Mouse (Mus musculus) limb, embryonic 14.5 days (tissue): ENCODE measurements around the gene 4930455H04Rik. TPM values are rescaled to one million over a fixed set of nuclear protein-coding genes. Genes with fewer than 3 reads are reported as not detected.

ENCODE experiments used
- ATAC-seq: fragments of 200-750 bp; cut with Nextera tagmentation; 2 replicates; pipeline ENCODE4 v1.8.0; 2017; ENCODE audit warnings: low read depth, moderate number of reproducible peaks, moderate TSS enrichment; ENCODE audit not compliant: low FRiP score
- DNase-seq: peaks from one replicate; pipeline ENCODE4 v3.0.0-alpha.2; 2015; ENCODE audit warnings: low spot score
- H3K27ac ChIP-seq: fragments of 300-500 bp; sonication (generic); replicated peaks from 2 replicates; pipeline ENCODE4 v1.5.1; 2014; ENCODE audit warnings: low read depth, mild to moderate bottlenecking, low read length, moderate library complexity, mixed read lengths
- H3K27me3 ChIP-seq: fragments of 300-500 bp; sonication (generic); 2 replicates; pipeline ENCODE4 v1.6.1; 2014; ENCODE audit warnings: low read length, mixed read lengths; ENCODE audit not compliant: control insufficient read depth, insufficient read depth
- H3K36me3 ChIP-seq: fragments of 300-500 bp; sonication (generic); 2 replicates; pipeline ENCODE4 v1.6.1; 2014; ENCODE audit warnings: mild to moderate bottlenecking, low read length, moderate library complexity, mixed read lengths; ENCODE audit not compliant: control insufficient read depth, insufficient read depth
- H3K4me1 ChIP-seq: fragments of 300-500 bp; sonication (generic); 2 replicates; pipeline ENCODE4 v1.6.1; 2014; ENCODE audit warnings: antibody characterized with exemption, low read length, mixed read lengths; ENCODE audit not compliant: control insufficient read depth, insufficient read depth
- H3K4me2 ChIP-seq: fragments of 300-500 bp; sonication (generic); replicated peaks from 2 replicates; pipeline ENCODE4 v1.6.1; 2014; ENCODE audit warnings: low read depth, mild to moderate bottlenecking, low read length, moderate library complexity; ENCODE audit not compliant: severe bottlenecking
- H3K4me3 ChIP-seq: fragments of 300-500 bp; sonication (generic); replicated peaks from 2 replicates; pipeline ENCODE4 v1.5.1; 2014; ENCODE audit warnings: low read length
- H3K9ac ChIP-seq: fragments of 300-500 bp; sonication (generic); 2 replicates; pipeline ENCODE4 v1.6.1; 2014; ENCODE audit warnings: mild to moderate bottlenecking, low read depth, low read length, moderate library complexity; ENCODE audit not compliant: severe bottlenecking
- H3K9me3 ChIP-seq: fragments of 300-500 bp; sonication (generic); 2 replicates; pipeline ENCODE4 v1.6.1; 2016; ENCODE audit warnings: low read length; ENCODE audit not compliant: control insufficient read depth
- POLR2A ChIP-seq: fragments of 200-500 bp; IDR thresholded peaks from 2 replicates; pipeline ENCODE4 v1.8.0; 2012; ENCODE audit warnings: inconsistent platforms, mild to moderate bottlenecking, moderate library complexity, borderline replicate concordance; ENCODE audit not compliant: insufficient read depth, insufficient read length; ENCODE audit errors: extremely low read depth
- WGBS: fragments of 180-500 bp; shearing (Covaris S2); extraction: QIAGEN DNeasy Blood & Tissue Kit; methylation state at CpG from one replicate; pipeline ENCODE4 v1.1.7; 2014; 5-methylcytosine and 5-hydroxymethylcytosine counted together
- polyA plus RNA-seq, 2 experiments: library from polyadenylated mRNA; depleted of rRNA in 1 of 2; stranded (reverse) in 1 of 2; unstranded in 1 of 2; fragments of >200 nt; fragmentation: Nextera tagmentation in 1 of 2; extraction: Ambion mirVana in 1 of 2; gene quantifications; 2 replicates each; pipeline versions ENCODE4 v1.2.1 to v1.2.3; 2012 to 2014

The 4930455H04Rik gene
- polyA plus RNA-seq, 2 experiments: not detected

DNA sequence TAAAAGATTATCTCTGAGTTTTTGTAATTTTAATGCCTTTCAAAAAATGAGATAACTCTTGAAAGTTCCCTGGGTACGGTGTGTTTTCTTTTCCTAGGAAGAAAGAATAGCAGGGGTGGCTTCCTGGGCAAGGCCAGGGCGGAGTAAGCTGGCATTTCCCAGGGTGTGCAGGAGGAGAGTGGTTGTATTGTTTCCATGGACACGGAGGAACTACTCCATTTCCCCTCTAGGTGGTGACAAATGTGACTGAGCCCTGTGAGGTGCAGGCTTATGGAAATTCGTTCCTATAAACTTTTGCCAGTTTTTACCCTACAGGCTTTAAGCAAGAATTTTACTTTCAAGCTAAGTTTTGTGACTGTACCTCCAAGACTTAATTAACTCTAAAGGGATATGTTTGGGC is 1.8 kb upstream of the 4930455H04Rik start:
- Histone ChIP-seq H3K4me1 (peaks cover 6% of the 10 kb centered on the region), H3K36me3 (no peaks in the 10 kb centered on the region), H3K4me3 (no peak overlapping the region), H3K9me3 (no peaks in the 10 kb centered on the region), H3K27me3 (no peaks in the 10 kb centered on the region), H3K4me2 (no peak overlapping the region), H3K27ac (no peak overlapping the region), H3K9ac (no peak overlapping the region)
- WGBS: 36% methylated on average over 4 of the region's 4 CpGs
- no peak for TF ChIP-seq POLR2A
- DNase-seq: peak; percentile 82
- peak; percentile 80 for ATAC-seq

DNA sequence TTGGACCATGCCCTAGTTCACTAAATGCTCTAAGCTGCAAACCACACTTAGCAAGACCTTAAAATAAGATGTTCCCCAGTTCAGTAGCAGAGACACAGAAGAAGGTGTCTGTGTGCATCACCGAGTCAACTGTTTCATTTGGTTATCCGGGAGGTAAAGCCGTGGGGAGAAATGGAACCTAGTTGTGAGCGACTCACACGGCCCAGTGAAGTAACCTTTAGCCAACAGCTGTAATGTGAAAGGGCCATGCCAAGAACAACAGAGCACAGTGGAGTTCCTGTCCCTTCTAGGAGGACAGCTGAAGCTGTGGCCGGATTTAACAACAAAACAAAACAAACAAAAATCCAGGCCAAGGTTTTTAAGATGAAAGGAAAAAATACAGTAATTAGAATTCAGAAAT is 1.3 kb upstream of the 4930455H04Rik start:
- H3K4me3 ChIP-seq: peak overlapping the region; percentile 39
- no peaks in the 10 kb centered on the region for H3K27me3 ChIP-seq
- ATAC-seq: peak; percentile 35; the same call in 1 of the 2 replicates
- H3K27ac ChIP-seq: peak overlapping the region; percentile 65
- peak overlapping the region; percentile 60; the same call in 1 of the 2 replicates for H3K4me2 ChIP-seq
- no peaks in the 10 kb centered on the region for H3K9me3 ChIP-seq
- TF ChIP-seq POLR2A: no peak
- 50% methylated on average over 6 of the region's 6 CpGs for WGBS
- H3K36me3 ChIP-seq: no peaks in the 10 kb centered on the region
- H3K4me1 ChIP-seq: peaks cover 6% of the 10 kb centered on the region
- DNase-seq: peak; percentile 52
- no peak overlapping the region for H3K9ac ChIP-seq

DNA sequence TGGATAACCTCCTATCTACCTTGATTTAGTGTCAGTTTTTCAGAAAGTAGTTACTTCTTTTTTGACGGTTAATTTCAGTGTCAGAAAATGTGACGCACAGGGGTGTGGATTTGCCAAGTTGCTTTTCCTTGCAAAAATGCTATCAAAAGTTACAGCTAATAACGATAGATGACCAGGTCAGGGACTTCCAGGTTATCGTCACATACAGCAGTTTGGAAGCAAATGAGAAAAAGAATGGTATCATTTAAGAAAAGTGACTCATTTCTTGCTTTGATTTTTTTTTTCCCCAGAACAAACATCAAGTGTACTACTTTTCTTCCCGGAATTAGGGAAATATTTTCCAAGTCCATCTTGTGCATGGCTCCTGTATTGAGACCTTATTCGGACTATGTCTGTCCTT is 631 bp upstream of the 4930455H04Rik start:
- Histone ChIP-seq H3K9me3 (no peaks in the 10 kb centered on the region), H3K9ac (no peak overlapping the region), H3K27me3 (no peaks in the 10 kb centered on the region), H3K4me2 (peak overlapping the region; percentile 60; the same call in 1 of the 2 replicates), H3K36me3 (no peaks in the 10 kb centered on the region), H3K4me3 (peak overlapping the region; percentile 39; the same call in 1 of the 2 replicates), H3K27ac (no peak overlapping the region), H3K4me1 (peaks cover 6% of the 10 kb centered on the region)
- no peak for TF ChIP-seq POLR2A
- WGBS: 76% methylated on average over 6 of the region's 6 CpGs
- DNase-seq (no peak), ATAC-seq (no peak)

DNA sequence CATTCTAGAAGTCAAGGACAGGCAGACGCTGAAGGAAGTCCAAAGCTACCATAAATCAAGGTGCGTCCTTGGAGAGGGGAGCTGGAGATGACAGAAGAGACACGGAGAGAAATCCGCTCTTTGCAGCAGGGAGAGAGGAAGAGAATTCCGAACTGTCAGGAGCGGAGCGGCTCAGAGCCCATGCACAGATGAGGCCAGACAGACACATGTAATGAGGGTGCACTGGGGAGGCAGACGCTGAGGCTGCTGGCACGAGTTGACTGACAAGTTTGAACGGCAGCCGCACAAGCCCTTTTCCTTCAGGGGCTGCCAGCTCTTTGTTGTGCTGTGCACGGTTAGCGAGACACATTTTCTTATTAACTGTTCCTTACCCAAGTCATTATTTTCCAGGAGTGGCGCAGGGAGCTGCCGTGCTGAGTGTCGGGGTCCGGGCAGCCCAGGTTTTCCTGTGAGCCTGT is 502 bp downstream of the 4930455H04Rik start, which contains the start of gene Palmd:
Gene Palmd, minus strand, starts transcription at position 448 of the 458 bp plus-strand sequence.
- no peaks in the 10 kb centered on the region for H3K36me3 ChIP-seq
- DNase-seq (peak; percentile 67), ATAC-seq (peak; percentile 77)
- peak within 1 kb of the TSS; percentile 39 for H3K4me3 ChIP-seq
- peak within 1 kb of the TSS; percentile 58 for H3K9ac ChIP-seq
- 0 out of 2 replicates have a peak, but pooled peaks have one; percentile 35 for TF ChIP-seq POLR2A
- H3K4me2 ChIP-seq: peak within 1 kb of the TSS; percentile 60
- H3K9me3 ChIP-seq: no peaks in the 10 kb centered on the region
- no peaks in the 10 kb centered on the region for H3K27me3 ChIP-seq
- H3K27ac ChIP-seq: no peak within 1 kb of the TSS; the same call in 1 of the 2 replicates
- peaks cover 6% of the 10 kb centered on the region for H3K4me1 ChIP-seq
- WGBS: 4% methylated on average over 17 of the region's 17 CpGs

DNA sequence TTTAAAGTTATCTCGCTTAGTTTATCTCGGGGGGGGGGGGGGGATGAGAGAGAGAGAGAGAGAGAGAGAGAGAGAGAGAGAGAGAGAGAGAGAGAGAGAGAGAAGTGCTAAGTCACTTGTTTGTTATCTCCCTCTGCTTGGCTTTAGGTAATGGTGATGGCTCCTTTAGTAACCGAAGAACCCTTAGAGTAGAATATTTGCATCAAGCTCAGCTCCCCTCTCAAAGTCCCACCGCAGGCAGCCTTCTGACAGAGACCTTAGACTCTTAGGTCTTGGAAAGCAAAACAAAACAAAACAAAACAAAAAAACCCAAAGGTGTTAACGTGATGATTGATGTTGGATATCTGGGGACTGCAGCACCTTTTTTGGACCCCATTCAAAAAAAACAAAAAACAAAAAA is 936 bp downstream of the 4930455H04Rik start:
- H3K4me1 ChIP-seq: peaks cover 6% of the 10 kb centered on the region
- DNase-seq (no peak), ATAC-seq (no peak)
- H3K9me3 ChIP-seq: no peaks in the 10 kb centered on the region
- H3K27me3 ChIP-seq: no peaks in the 10 kb centered on the region
- no peaks in the 10 kb centered on the region for H3K36me3 ChIP-seq
- peak overlapping the region; percentile 39 for H3K4me3 ChIP-seq
- WGBS: 32% methylated on average over 4 of the region's 5 CpGs
- H3K4me2 ChIP-seq: peak overlapping the region; percentile 60
- H3K9ac ChIP-seq: peak overlapping the region; percentile 58
- H3K27ac ChIP-seq: no peak overlapping the region
- TF ChIP-seq POLR2A: no peak
